Mouse (Mus musculus): ENCODE data around the gene Gm27021.

- TF ChIP-seq POLR2A (IDR thresholded peaks at IDR 0.05; ENCODE audit: insufficient read depth, low read length), result no peak
- peak; percentile 10 for TF ChIP-seq CTCF (IDR thresholded peaks at IDR 0.05; ENCODE audit: low read depth, low read length)
These were observed 3.3 kb downstream of the Gm27021 start for GRCm38 (mm10) chr8:120664566-120664965.
